11 mouse cellular contexts compared by ENCODE assay signal in the genomic region with DNA sequence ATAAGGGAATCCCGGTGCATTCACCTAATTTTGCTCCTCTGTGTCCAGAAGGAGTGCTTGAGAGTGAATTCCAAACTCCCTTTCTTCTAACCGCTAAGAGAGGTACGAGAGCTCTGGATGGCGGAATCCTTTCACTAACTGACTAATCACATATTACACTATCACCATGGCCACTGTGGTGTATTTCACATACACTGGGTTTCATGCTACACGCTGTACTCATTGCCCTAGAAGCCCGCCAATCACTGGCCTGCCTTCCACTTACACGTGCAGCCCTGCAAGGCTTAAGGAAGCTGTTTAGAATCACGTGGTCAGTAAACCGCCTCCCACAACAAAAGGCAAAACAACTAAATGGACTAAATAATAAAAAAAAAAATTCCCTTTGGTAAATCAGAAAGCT.
A peak's percentile ranks its signal among the peaks of the same experiment; 100 is the strongest.
DNase-seq lines count a peak whose midpoint lies in the region; ATAC-seq and TF ChIP-seq lines count a peak whose summit lies in the region.
"Had no signal": no experiment of that assay in that cellular context is flagged by ENCODE, and none has a peak within 500 bp of the region (broad histone marks: within the 10 kb centered on the region; RNA-seq: fewer than 3 reads in every experiment).

No protein-coding gene starts in this region.

- 13% methylated on average over 9 of the region's 9 CpGs for WGBS in forebrain, embryonic 12.5 days

- H3K9me3 ChIP-seq in E14TG2a.4 (ENCODE audit: low read length): no peaks in the 10 kb centered on the region
- no peaks in the 10 kb centered on the region for H3K9me3 ChIP-seq in forebrain, embryonic 12.5 days
- H3K9me3 ChIP-seq: liver, embryonic 13.5 days had no signal

- intact Hi-C loops in gastrocnemius, adult 2 months (cut with DNase I): no loop called here

- peak overlapping the region; percentile 6; the same call in 1 of the 2 replicates for H3K4me3 ChIP-seq in gastrocnemius, adult 2 months
- H3K4me3 ChIP-seq in E14TG2a.4 (replicated peaks; ENCODE audit: low read length): peak overlapping the region; percentile 29
- H3K4me3 ChIP-seq in forebrain, embryonic 12.5 days (replicated peaks): no peak overlapping the region; the same call in 1 of the 2 replicates
- H3K4me3 ChIP-seq: liver, embryonic 13.5 days had no signal

- peak; percentile 76; the same call in 1 of the 2 replicates for ATAC-seq in forebrain, embryonic 12.5 days (ENCODE audit: low FRiP score)
- ATAC-seq in megakaryocyte-erythroid progenitor cell, adult 5-6 weeks (replicated peaks; ENCODE audit: low FRiP score, low TSS enrichment, poor library complexity, severe bottlenecking): no peak

- no peak for DNase-seq in gastrocnemius, adult 2 months
- DNase-seq in gastrocnemius, postnatal 10 days: no peak
- peak; percentile 37 for DNase-seq in mesoderm, embryonic 11.5 days (ENCODE audit: low read depth, low spot score)
- DNase-seq in cerebellum, postnatal 36 days: no peak
- no peak for DNase-seq in urinary bladder, postnatal 10 days (ENCODE audit: low spot score)
- DNase-seq: cerebellum, adult 9-10 months; kidney, postnatal 36 days; liver, embryonic 13.5 days had no signal

- peaks cover 4% of the 10 kb centered on the region; the same call in 1 of the 2 replicates for H3K27me3 ChIP-seq in E14TG2a.4 (ENCODE audit: insufficient read depth, low read length)
- peaks cover 18% of the 10 kb centered on the region for H3K27me3 ChIP-seq in forebrain, embryonic 12.5 days
- H3K27me3 ChIP-seq: liver, embryonic 13.5 days had no signal

- H3K9ac ChIP-seq in forebrain, embryonic 12.5 days: no peak overlapping the region; the same call in 1 of the 2 replicates
- H3K9ac ChIP-seq: liver, embryonic 13.5 days had no signal

- peaks cover 12% of the 10 kb centered on the region for H3K4me1 ChIP-seq in E14TG2a.4 (replicated peaks; ENCODE audit: low read depth, low read length)
- peaks cover 26% of the 10 kb centered on the region for H3K4me1 ChIP-seq in forebrain, embryonic 12.5 days
- H3K4me1 ChIP-seq: liver, embryonic 13.5 days had no signal

- peak overlapping the region; percentile 12; the same call in 1 of the 2 replicates for H3K27ac ChIP-seq in gastrocnemius, adult 2 months
- 0 out of 2 replicates have a peak overlapping the region, but pooled peaks have one; percentile 31 for H3K27ac ChIP-seq in forebrain, embryonic 12.5 days
- H3K27ac ChIP-seq: liver, embryonic 13.5 days had no signal

- peak overlapping the region; percentile 48 for H3K4me2 ChIP-seq in forebrain, embryonic 12.5 days
- H3K4me2 ChIP-seq: liver, embryonic 13.5 days had no signal

- no peak for TF ChIP-seq CTCF in gastrocnemius, adult 2 months (IDR thresholded peaks at IDR 0.05)
- no peak for TF ChIP-seq CTCF in E14TG2a.4 (conservative IDR thresholded peaks at IDR 0.05; ENCODE audit: low read length)

- H3K36me3 ChIP-seq in E14TG2a.4 (ENCODE audit: insufficient read depth, low read length): no peaks in the 10 kb centered on the region
- no peaks in the 10 kb centered on the region for H3K36me3 ChIP-seq in forebrain, embryonic 12.5 days (replicated peaks)
- H3K36me3 ChIP-seq: liver, embryonic 13.5 days had no signal
